Mouse (Mus musculus) heart, postnatal 36 days (tissue): ENCODE data around the gene Olfr1369-ps1. TPM values are rescaled to one million over a fixed set of nuclear protein-coding genes. Genes with fewer than 3 reads are reported as not detected.
A peak's percentile ranks its signal among the peaks of the same experiment; 100 is the strongest.

ENCODE experiments used
- DNase-seq, 2 experiments: peaks; one replicate each; pipeline ENCODE4 v3.0.0; 2021 to 2022
- intact Hi-C: fragments of 180-260 bp; cut with DNase I; formaldehyde crosslinking; loops from one replicate; pipeline ENCODE4 v1.15.1; 2025
- total RNA-seq, 2 experiments: library from RNA; stranded (reverse); gene quantifications; 2 replicates each; pipeline ENCODE4 v1.2.3; 2021

Olfr1369-ps1 gene
- total RNA-seq, 2 experiments from 2014 or later = not detected

- DNase-seq = peak; percentile 35 to 43
- intact Hi-C loops = loop anchor here (1.0 to 5.0 kb wide), 4 partner anchors 8 to 855 kb away; no protein-coding TSS in a partner anchor
These were observed 56.6 kb downstream of the Olfr1369-ps1 start for GRCm38 (mm10) chr13:21167910-21168300.

GRCm38 (mm10) chr13:21168371-21169011, 57.2 kb downstream of the Olfr1369-ps1 start:
- intact Hi-C loops = loop anchor here (1.0 to 5.0 kb wide), 4 partner anchors 8 to 854 kb away; no protein-coding TSS in a partner anchor
- peak; percentile 50 to 58 for DNase-seq

Other genes starting within 250 kb of the Olfr1369-ps1 start
- not detected for gene Olfr1370, start 36.5 kb upstream of the Olfr1369-ps1 start, total RNA-seq
- not detected for gene Olfr263, start 18.2 kb downstream of the Olfr1369-ps1 start, total RNA-seq
- gene Olfr1368, start 34.4 kb downstream of the Olfr1369-ps1 start, total RNA-seq = not detected
- 10 to 100 TPM; 19.7 to 20.0 TPM for gene Trim27, start 68.0 kb downstream of the Olfr1369-ps1 start, total RNA-seq
- gene Gpx5, start 181.2 kb downstream of the Olfr1369-ps1 start, total RNA-seq = not detected
- gene Gpx6, start 200.6 kb downstream of the Olfr1369-ps1 start, total RNA-seq = not detected
- not detected for gene Olfr1367, start 235.4 kb downstream of the Olfr1369-ps1 start, total RNA-seq